Mouse (Mus musculus): Measurements from ENCODE around the gene Ass1.

The Ass1 gene

DNA sequence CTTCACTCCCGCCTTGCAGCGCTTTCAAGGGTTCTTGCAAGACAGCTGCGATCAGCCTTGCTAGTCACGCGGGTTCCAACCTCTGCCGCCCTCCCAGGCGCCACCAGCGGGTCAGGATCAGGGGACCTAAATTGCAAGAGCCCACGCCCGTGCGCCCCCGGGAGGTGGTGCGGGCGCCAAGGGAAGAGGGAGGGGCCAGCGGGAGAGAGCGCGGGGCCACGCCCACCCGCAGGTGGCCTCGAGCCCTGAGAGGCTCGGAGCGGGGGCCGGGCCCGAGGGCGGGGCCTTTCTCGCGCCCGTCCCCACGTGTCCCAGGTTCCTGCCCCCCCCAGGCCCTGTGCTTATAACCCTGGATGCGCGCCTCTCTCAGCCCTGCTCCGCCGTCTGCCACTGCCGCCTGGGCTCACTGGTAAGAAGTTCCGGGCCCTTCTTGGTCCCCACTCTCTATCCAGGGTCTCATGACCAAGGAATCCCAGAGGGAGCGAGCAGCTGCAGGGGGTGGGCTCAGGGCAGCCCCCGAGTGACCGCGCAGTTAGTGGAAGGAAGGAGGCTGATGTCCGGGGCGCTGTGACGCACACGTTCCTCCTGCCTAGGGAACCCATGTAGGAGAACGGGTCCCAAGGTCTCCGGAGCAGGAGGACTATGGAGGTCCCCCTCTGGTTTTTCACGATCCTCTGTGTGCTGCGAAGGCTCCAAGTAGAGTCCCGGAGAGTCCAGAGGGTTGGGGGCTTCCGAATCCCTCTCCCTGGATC, at the start of gene Ass1:
Ass1 (plus strand) TSS at position 277 of the 752 bp plus-strand sequence.
- DNase-seq (ENCODE audit: low read depth) = peak; percentile 95

DNA sequence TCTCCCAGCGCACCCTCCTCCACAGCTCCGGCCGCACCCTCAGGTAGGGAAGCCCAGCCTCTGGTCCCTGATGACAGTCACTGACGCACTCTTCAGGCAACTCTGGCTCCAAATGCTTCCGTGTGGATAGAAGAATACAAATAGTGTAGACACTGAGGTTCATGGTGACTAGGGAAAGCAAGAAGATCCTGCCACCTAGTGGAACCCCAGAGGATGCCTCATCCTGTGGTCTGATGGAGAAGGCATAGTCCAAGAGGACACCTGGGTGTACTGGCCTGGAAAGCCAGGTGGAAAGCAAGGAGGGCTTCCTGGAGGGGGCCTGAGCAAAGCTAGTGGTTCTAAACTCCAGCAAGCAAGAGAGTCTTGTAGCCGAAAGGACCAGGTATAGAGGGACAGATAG, 49.1 kb upstream of the Ass1 start:
- DNase-seq (ENCODE audit: low read depth) = no peak

DNA sequence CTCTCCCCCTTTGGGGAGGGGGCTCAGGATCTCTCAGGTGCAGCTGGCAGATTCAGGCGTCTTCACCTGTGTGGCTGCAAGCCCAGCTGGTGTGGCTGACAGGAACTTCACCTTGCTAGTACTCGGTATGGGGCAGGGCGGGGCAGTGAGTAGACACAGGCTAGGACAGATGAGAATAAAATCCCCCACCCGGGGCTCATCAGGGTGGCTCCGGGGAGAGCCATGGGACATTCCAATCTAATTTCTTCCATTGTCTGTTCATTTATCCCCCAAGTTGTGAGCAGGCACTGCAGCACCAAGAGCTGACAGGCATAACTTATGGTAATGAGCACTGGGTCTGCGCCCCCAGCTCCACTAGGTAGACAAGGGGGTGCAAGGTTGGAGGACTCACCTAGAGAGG, 47.4 kb upstream of the Ass1 start:
- no peak for DNase-seq (ENCODE audit: low read depth)

DNA sequence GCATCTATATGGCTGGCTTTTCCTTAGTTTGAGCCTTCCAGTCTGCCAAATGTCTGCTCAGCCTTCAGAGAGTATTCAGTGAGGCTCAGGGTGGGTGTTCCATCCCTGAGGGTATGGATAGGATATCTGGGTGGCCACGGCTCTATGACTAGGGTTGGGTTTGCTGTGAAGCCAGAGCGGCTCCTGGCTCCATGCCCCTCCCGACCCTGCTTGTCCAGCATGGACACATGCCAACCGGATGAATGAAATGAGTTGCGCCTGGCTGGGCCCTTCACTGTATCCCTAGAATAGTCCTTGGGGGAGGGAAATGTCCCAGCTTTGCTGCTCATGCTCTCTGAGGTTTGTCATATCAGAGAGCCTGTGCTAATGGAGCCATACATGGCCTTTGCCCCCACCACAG, 38.5 kb upstream of the Ass1 start:
- no peak for DNase-seq (ENCODE audit: low read depth)

DNA sequence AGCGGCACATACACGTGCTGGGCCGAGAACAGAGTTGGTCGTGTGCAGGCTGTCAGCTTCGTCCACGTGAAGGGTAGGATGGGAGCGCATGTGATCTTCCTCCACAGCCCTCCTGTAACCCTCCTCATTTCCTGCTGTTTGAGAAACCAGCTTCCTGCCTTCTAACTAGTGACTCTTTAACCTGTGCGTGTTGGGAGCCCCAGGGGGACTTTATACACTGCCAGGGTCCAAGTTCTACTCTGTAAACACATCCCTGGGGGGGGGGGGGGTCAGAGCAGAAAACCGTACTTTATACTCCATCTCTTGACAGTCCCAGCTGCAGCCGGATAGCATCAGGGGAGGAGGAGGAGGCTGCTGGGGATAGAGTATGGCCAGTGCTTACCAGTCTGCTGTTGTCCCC, 35.3 kb upstream of the Ass1 start:
- DNase-seq (ENCODE audit: low read depth) = no peak

DNA sequence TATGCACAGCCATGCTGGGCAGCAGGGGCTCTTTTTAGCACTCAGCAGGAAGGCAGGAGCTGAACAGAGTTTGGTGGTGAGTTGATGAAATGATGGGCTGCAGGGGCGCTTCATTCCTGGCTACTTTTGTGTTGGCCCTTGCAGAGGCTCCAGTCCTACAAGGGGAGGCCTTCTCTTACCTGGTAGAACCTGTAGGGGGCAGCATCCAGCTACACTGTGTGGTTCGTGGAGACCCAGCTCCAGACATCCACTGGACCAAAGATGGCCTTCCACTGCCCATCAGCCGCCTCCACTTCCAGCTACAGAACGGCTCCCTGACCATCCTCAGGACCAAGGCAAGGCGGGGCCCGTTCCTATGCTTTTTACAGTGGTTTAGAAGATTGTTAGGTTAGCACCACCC, 34.4 kb upstream of the Ass1 start:
- peak; percentile 82 for DNase-seq (ENCODE audit: low read depth)

DNA sequence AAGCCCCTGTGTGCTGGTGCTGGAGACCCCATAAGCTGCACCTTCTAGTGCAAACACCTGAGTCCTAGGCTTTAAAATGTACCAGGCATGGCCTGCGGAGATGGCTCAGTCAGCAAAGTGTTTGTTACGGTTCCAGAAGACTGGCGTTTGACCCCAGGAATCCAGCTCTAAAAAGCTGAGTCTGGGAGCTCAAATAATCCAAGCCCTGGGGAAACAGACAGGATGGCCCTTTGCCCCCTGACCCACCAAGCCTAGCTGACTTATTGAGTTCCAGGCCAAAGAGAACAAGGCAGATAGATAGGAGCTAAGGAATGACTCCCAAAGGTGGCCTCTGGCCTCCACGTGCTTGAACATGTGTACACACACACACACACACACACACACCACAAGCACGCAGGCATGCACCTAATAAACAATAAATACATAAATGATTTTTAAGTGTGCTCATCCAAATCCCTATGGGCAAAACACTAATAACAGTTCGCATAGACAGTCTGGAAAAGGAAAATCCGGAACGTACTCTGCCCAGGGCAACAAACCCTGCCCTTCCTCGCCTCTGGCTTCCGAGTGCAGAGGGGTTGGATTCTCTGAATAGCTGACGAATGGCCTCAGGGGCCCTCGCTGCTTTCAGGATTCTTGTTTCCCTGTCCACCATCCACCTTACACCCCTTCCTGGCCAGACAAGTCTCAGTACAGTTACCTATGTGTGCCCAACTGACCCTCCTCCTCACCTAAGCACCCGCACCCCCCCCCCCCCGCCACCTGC, 32.3 kb upstream of the Ass1 start:
- DNase-seq (ENCODE audit: low read depth) = no peak

DNA sequence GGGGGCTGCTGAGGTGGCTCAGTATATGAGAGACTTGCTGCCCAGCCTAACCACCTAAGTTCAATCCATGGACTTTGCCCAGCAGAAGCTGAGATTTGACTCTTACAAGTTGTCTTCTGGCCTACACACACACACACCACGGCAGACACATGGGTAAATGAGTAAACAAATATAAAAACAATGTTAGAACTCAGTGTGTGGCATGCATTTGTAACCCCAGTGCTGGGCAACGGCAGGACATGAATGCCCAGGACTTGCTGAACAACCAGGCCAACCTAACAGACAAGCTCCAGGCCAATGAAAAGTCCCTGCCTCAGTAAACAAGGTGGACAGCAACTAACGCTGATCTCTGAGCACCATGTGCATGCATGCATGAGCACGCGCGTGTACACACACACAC, 30.4 kb upstream of the Ass1 start:
- no peak for DNase-seq (ENCODE audit: low read depth)

DNA sequence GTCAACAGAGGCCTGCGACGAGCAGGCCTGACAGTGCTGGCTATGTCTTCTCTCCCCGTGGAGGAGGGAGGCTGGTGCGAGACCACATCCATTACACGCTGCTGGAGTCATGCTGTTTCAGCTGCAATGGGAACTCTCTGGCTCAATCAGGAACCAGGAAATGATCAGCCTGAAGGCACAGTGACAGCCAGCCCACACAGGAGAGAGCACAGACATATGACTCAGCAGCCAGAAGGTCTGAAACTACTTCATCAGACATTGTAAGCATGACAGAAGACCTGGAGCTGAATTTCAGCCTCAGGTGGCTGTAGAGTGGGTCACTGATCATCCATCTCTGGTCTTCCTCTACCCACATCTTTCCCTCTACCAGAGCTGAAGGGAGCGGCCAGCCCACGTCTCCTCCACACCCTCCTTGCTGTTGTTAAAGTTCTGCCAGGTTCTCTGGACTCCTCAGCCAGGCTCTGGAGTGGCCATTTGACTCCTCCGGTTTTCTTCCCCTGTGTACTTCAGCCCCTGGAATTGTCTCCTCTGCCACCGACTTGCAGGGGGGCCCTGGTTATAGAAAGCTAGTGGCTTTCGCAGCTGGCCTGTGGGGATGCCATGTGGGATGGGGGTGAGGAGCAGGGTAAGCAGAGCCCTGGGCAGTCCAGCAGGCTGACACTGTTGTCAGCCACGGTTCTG, 27.4 kb upstream of the Ass1 start:
- DNase-seq (ENCODE audit: low read depth) = no peak

DNA sequence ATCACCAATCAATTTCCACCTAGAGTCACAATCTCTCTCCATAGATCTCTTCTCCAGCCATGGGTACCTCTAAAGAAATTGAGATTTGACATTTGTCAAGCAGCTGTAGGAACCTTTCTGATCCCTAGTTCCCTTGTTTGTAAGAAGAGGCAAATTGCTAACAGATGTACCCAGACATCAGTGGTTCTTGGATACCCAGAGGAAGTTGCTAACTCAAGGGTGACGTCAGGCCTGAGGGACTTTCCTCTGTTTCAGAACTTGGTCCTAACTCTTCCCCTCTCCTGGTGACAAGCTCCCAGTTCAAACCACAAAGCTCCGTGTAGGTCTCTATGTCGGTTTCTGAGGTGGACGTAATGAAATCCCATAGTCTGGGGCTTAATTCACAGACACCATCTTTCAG, 24.0 kb upstream of the Ass1 start:
- DNase-seq (ENCODE audit: low read depth) = no peak

DNA sequence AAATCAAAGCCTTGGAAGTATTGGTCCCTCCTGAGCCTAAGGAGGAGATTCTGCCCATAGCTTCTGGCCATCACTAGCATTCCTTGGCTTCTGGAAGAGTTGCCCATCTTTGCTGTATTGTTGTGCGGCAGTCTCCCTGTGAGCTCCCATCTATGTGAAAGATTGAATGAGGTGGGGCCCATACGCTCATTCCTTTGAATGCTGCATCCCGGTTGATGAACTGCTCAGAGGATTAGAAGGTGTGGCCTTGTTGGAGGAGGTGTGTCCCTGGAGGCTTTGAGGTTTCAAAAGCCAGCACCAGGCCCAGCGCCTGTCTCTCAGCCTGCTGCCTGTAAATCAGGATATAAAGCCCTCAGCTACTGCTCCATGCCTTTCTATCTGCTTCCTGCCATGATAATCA, 23.6 kb upstream of the Ass1 start:
- DNase-seq (ENCODE audit: low read depth) = no peak

DNA sequence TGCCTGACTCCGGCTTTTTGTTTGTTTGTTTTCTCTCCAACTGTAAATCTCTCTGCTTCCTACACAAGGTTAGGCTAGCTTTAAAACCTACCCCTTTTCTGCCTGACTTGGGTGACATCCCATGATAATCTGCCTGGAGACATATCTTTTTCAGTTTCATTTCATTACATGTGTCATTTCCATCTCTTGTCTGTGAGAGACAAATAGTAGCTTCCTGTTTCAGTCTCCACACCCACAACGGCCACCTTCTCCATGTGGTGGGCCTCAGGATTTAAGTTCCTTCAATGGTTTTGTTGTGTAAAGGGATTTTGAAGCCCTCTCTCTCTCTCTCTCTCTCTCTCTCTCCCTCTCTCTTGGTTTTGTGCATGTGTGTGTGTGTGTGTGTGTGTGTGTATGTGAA, 22.5 kb upstream of the Ass1 start:
- no peak for DNase-seq (ENCODE audit: low read depth)

DNA sequence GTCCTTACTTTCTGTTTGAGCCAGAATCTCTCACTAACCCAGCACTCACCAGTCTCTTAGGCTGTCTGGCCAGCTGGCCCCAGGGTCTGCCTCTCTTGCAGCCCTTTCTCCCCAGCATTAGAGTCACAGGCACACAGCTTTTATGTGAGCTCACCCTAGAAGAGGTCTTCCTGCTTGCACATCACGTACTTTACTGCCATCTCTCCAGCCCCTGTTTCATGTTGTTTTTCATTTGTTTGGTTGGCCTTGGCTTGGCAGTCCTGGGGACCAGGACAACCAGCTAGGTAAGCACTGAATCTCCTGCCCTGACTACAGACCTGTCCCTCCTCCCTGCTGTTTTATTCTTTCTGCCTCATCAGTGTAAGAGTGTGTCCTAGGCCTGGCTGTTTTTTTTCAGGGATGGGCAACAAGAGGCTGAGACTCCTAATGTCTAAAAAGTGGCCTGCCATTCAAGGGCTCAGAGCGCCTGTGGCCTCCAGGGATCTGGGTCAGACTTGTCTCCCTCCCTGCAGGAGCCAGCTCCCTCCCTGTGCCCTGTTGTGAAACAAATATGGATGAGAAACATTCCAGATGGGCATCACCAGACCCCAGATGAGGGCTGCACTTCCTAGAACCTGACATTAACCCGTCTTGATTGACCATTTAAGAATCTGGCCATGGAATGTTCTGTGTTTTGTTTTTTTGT, 21.1 kb upstream of the Ass1 start:
- no peak for DNase-seq (ENCODE audit: low read depth)

DNA sequence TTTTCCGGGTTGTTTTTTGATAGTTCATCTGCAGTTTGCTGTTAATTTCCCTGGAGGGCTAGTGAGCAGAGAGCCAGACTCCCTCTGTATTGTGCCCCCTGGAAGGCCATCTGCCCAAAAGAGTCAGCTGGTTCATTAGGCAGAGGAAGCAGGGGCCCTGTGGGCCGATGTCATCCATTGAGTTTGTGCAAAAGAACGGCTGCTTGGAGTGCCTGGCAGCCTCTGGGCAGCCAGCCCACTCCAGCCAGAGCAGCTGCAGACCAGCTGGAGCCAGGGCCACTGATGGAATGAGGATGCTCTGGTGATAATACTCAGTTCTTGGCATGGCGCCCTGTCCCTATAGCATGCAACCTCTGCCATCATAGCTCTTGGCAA, 20.6 kb upstream of the Ass1 start:
- DNase-seq (ENCODE audit: low read depth) = no peak

DNA sequence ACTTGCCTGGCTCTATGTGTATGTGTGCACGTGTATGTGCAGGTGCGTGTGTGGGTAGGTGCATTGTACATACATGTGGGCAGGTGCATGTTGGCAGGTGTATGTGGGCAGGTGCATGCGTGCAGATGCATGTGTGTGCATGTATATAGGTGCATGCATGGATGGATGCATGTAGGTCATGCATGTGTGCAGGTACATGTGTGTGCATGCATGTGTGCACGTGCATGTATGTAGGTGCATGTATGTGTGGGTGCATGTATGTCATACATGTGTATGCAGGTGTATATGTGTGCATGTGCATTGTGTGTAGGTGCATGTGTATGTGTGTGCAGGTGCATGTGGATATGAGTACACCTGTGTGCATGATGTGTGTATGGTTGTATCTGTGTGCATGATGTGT, 20.1 kb upstream of the Ass1 start:
- no peak for DNase-seq (ENCODE audit: low read depth)

DNA sequence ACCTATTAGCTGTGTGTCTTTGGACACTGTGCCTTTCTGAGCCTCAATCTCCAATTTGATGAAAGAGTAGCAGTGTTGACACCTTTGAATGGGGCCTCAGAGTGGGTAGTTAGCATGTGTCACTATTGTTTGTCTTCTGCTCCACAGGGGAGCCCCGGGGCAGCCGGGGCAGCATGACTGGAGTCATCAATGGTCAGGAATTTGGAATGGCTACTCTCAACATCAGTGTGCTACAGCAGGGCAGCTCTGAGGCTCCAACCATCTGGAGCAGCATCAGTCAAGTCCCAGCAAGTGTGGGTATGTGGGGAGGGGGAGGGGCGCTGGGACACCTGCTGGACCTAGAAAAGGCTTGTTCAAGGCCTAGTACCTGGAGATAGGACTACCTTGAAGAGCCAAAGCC, 19.3 kb upstream of the Ass1 start:
- no peak for DNase-seq (ENCODE audit: low read depth)

DNA sequence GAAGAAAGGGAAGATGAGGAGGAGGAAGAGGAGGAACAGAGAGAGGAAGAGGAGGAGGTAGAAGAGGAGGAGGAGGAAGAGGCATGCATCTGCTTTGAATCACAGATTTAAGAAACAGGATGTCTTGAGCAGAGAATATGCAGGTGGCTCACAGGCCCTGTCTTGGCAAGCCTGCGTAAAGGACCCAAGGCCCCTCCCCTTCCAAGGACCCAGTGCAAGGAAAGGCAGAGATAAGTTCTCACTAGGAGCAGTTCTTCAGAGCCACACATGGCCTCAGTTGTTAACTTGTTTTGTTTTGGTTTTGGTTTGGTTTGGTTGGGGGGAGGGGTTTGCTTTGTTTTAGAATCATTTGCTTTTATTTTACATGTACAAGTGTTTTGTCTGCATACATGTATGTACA, 18.5 kb upstream of the Ass1 start:
- peak; percentile 59 for DNase-seq (ENCODE audit: low read depth)

DNA sequence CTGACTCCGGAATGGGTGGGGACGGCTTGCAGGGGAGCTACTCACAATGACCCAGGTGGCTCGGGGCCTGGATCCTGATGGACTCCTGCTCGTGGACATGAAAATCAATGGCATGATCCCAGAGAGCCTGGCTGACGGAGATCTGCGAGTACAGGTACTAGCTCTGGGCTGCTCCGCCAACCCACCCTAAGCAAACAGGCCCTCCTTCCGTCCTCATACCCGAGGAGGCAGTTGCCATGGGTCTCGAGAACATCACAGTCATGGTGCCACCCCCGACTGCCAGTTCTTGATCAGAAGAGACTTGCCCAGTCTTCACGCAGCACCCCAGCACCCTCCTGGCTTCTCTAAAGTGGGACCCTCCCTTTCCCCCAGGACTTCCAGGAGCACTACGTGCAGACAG, 17.0 kb upstream of the Ass1 start:
- DNase-seq (ENCODE audit: low read depth) = no peak

DNA sequence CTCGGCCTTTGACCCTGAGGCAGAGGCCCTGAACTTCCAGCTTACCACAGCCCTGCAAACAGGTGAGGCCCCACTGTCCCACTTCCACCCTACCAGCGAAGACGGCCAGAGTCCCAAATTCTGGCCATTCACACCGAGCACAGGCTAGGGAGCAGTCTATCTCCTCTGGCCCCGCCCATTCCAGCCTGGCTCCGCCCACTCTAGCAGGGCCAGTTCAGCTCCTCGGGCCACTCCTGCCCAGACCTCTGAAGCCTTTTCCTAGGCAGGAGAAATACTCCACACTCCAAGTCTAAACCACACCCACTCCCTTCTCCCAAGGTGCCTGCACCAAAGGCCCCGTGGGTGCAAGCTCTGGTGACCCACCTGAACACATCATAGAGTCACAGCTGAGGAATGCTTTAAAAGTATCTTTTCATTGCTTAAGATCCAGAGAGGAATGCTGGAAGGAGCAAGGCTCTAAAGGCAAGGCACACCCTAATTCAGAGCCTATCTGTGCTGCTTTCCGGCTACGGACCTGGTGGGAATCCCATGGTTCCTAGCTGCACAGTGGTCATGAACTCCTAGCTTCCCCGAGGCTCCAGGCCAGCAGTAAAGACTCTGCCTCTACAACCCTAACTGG, 16.3 kb upstream of the Ass1 start:
- no peak for DNase-seq (ENCODE audit: low read depth)

DNA sequence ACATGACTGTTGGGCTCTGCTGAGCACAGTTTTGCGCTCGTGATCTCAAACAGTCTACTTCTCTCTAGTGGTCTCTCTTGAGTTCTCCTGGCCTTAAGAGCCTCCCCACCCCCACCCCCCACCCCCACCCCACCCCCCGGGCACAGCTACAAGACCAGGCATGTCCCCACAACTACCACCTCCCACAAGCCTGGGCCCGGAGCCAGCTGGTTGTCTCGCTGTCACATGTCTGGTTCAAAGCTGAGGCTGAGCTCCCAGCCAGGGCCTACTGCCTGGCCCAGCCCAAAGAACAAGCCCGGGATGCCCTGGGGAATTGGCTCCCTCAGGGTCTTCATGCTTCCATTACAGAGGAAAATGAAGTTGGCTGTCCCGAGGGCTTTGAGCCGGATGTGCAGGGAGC, 15.7 kb upstream of the Ass1 start:
- no peak for DNase-seq (ENCODE audit: low read depth)

DNA sequence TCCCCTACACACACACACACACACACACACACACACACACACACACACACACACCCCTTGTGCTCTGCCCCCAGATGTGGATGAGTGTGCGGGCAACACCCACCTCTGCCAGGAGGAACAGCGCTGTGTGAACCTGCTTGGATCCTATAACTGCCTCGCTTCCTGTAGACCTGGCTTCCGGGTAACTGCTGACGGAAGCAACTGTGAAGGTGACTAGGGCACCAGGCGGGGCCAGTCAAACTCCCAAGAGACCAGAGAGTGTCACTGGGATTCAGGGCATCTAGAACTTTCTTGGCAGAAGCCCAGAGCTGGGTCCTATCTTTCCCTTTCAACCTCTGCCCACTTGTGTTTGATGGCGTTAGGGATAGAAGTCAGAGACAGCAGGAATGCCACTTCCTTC, 14.6 kb upstream of the Ass1 start:
- DNase-seq (ENCODE audit: low read depth) = peak; percentile 59

DNA sequence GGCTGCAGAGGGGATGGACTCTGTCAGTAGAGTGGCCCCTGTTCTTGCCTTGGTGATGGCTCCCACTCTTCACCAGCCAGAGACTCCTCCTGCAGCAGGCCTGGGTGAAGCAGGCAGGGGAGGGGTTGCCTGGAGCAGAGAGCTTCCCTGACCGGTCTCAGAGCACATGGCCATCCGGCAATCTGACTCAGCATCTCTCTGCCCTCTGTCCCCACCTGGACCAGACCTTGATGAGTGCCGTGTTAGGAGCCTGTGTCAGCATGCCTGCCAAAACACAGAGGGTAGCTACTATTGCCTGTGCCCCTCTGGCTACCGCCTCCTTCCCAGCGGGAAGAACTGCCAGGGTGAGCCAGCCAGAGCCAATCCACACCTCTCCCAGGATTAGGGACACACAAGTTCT, 11.5 kb upstream of the Ass1 start:
- no peak for DNase-seq (ENCODE audit: low read depth)
